Mouse (Mus musculus): ENCODE data around the gene Sh2b2. TPM values are rescaled to one million over a fixed set of nuclear protein-coding genes. Genes with fewer than 3 reads are reported as not detected.

The Sh2b2 gene
- polyA plus RNA-seq, 1 experiment from 2014 or later: 21.3 TPM

DNA sequence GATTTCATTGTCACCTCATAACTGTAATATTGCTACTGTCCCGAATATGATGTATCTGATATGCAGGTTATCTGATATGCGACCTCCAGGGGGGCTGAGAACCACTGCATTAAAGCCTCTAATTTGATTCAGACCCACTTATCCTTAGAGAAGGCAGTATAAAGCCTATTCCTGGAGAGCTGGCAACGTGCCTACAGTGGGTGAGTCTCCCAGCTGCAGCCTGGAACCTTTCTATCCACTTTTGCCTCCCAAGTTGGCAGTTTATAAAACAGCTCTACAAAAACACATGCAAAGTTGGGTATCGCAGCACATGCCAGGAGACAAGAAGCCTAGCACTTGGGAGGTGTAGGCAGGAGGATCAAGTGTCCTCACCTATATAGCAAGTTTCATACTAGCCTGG, 17.0 kb upstream of the Sh2b2 start:
- Histone ChIP-seq H3K4me2 (replicated peaks) (no peak overlapping the region), H3K36me3 (no peaks in the 10 kb centered on the region), H3K27me3 (no peaks in the 10 kb centered on the region), H3K4me1 (no peaks in the 10 kb centered on the region), H3K9ac (replicated peaks) (no peak overlapping the region), H3K4me3 (no peak overlapping the region), H3K9me3 (no peaks in the 10 kb centered on the region), H3K27ac (replicated peaks) (no peak overlapping the region)
- WGBS: 89% methylated on average over 4 of the region's 4 CpGs
- ATAC-seq (ENCODE audit: low FRiP score, low read depth): no peak

DNA sequence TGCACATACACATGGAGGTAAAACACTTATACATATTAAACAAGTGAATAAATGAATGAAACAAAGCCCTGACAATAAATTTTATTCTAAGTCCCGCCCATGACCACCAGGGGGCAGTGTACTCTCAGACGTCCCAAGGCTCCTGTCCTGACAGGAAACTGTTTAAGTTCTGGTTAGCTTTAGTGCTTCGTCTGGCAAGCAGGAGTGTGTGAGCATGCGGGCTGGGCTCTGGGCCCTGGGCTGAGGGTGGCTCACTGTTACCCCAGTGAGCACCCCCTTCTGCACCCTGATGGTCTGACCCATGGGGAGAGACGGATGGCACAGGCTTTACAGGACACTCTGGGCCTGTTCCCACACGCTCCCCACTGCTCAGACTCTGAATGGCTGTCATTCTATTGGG, 12.6 kb upstream of the Sh2b2 start:
- 40% methylated on average over 6 of the region's 6 CpGs for WGBS
- Histone ChIP-seq H3K4me2 (replicated peaks) (no peak overlapping the region), H3K9me3 (no peaks in the 10 kb centered on the region), H3K4me1 (no peaks in the 10 kb centered on the region), H3K36me3 (peaks cover 15% of the 10 kb centered on the region), H3K9ac (replicated peaks) (no peak overlapping the region), H3K27me3 (no peaks in the 10 kb centered on the region), H3K4me3 (no peak overlapping the region), H3K27ac (replicated peaks) (no peak overlapping the region)
- ATAC-seq (ENCODE audit: low FRiP score, low read depth): peak; percentile 58; the same call in 1 of the 2 replicates

DNA sequence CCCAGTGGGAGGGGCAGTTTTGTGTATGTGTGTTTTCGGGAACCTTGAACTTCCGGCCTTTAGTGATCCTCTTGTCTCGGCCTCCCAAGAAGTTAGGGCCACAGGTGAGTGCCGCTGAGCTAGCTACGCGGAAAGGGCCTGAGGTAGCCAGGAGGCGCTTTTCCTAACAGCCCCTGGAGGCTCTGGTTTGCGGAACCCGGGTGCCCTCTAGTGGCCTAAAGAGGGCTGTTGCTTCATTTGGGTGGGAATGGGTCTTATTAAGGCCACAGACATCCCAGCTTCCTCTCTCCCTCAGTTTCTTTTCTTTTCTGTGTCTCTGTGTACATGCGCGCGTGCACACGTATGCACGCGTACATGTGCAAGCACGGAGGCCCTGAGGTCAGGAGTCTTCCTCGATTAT, 6.5 kb upstream of the Sh2b2 start:
- 0 out of 2 replicates have a peak, but pooled peaks have one; percentile 30 for ATAC-seq (ENCODE audit: low FRiP score, low read depth)

DNA sequence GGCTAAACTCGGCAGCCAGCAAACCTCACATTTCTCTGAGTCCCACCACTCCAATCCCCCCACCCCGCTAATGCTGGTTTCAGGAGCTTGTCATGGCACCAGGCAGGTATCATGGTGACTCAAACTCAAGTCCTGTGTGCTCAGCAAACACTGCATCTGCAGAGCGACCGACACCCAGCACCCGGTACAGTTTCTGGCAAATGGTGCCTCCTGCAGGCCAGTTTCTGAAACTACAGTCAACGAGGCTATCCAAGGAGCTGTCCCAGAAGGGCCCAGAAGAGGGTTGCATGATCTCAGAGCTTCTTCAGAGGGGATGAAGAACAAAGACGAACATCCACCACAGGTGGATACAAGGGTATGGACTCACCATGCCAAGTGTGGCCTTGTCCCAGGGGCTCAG, 4.6 kb upstream of the Sh2b2 start:
- no peak for ATAC-seq (ENCODE audit: low FRiP score, low read depth)
- H3K4me1 ChIP-seq: no peaks in the 10 kb centered on the region
- 52% methylated on average over 7 of the region's 7 CpGs for WGBS
- H3K27me3 ChIP-seq: no peaks in the 10 kb centered on the region
- H3K9ac ChIP-seq (replicated peaks): no peak overlapping the region
- no peak overlapping the region for H3K4me2 ChIP-seq (replicated peaks)
- peaks cover 27% of the 10 kb centered on the region for H3K36me3 ChIP-seq
- H3K4me3 ChIP-seq: no peak overlapping the region
- H3K27ac ChIP-seq (replicated peaks): no peak overlapping the region
- no peaks in the 10 kb centered on the region for H3K9me3 ChIP-seq

More for the DNA sequence above, 6.5 kb upstream of the Sh2b2 start:
- WGBS: 17% methylated on average over 17 of the region's 17 CpGs
- Histone ChIP-seq H3K4me2 (replicated peaks) (no peak overlapping the region), H3K9ac (replicated peaks) (no peak overlapping the region), H3K27me3 (no peaks in the 10 kb centered on the region), H3K4me3 (no peak overlapping the region), H3K4me1 (no peaks in the 10 kb centered on the region), H3K27ac (replicated peaks) (no peak overlapping the region), H3K9me3 (no peaks in the 10 kb centered on the region), H3K36me3 (peaks cover 32% of the 10 kb centered on the region)

DNA sequence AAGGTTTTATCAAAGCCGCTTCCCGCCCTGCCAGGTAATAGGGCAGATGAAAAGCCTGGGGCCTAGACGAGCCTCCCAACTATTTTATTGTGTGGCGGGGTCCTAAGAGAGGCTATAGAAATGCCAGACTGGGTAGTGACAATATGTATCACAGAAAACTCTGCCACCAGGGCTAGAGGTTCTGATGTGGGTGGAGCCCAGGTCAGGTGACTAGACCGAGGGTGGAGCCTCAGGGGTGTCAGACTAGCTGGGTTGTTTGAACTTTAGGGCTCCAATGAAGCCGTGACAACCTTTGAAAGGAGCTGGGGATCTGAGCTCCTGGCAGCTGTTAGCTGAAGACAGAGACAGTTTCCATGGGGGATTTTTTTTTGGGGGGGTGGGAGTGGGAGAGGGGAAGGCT, 2.1 kb upstream of the Sh2b2 start:
- no peak for ATAC-seq (ENCODE audit: low FRiP score, low read depth)

DNA sequence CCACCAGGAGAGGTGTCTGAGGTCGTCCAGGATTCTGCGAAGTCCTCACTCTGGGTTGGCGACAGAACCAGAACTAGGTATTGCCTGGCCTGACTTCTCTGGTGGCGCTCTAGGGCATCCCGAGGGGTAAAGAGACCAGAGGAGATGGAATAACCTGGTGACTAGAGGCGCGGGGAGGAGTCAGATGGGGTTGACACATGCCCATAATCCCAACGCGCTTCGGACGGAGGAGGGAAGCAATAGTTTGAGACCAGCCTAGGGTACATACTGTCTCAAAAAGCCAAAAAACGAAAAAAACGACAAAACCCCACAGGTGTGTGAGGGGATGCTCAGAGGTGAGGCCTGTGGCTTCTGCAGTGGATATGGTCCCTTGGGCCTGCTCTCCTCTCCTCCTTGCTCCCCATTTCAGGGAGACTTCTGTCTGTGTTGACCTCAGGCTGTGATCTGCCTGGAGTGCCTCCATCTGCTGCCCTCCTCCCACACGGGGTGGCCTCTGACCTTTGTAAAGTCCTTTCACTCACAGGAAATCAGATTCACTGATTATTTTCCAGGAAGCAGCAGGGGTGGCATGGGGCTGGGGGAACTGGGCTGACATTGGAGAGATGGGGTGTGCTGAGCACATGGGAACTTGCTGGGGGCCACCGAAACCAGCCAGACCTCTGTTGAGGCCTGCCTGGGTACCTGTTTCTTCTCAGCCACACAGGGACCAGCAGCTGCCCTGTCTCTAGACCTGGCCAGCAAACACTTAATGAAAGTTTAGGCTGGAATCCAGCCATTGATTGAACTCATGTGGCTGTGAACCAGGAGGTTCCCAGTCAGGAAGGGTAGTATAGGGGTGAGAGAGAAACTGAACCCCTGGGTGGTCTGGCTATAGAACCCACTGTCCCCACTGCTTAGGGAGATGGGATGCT, 560 bp downstream of the Sh2b2 start:
- H3K27ac ChIP-seq (replicated peaks): peak overlapping the region; percentile 84
- 15% methylated on average over 15 of the region's 15 CpGs for WGBS
- 0 out of 2 replicates have a peak, but pooled peaks have one; percentile 1 for ATAC-seq (ENCODE audit: low FRiP score, low read depth)

More for the DNA sequence above, 2.1 kb upstream of the Sh2b2 start:
- Histone ChIP-seq H3K4me3 (no peak overlapping the region), H3K4me1 (peaks cover 12% of the 10 kb centered on the region), H3K27ac (replicated peaks) (no peak overlapping the region), H3K27me3 (no peaks in the 10 kb centered on the region), H3K36me3 (peaks cover 13% of the 10 kb centered on the region), H3K9me3 (no peaks in the 10 kb centered on the region), H3K9ac (replicated peaks) (no peak overlapping the region), H3K4me2 (replicated peaks) (no peak overlapping the region)
- WGBS: 68% methylated on average over 6 of the region's 6 CpGs

DNA sequence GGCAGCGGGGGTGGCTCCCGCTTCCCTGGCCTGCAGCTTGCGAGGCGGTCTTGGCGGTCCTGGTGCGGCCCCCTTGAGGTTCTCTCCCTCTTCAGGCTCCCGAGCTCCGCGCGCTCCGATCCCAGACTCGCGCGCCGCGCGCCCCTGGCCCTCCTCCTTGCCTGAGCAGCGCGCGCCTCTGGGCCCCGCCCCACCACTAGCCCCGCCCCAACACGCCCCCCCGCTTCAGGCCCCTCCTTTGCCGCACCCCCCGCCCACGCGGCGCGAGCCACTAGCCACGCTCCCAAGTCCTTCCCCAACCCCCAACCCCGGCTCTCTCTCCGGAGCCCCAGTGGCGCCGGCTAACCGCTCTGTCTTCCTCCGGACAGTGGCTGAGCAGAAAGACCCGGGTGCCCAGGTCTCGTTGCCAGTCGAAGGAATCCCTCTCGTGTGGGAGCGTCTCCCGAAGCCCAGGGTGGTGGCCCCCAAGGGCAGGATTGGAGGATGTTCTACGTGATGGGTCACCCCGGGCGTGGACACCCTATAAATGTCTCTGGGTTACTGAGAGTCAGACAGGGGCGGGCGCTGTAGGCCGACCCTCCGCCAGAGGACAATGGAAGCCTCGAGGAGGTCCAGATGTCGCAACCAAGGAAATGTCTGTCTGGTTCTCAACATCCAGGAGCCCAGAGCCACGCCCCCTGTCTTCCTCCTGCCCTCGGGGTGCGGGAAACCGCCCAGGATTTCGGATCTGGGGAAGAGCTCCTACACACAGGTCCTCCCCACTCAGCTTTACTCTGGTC, 1.4 kb downstream of the Sh2b2 start:
- Histone ChIP-seq H3K9me3 (no peaks in the 10 kb centered on the region), H3K4me3 (peak overlapping the region; percentile 74), H3K27ac (replicated peaks) (peak overlapping the region; percentile 84), H3K27me3 (0 out of 2 replicates have a peak, but pooled peaks cover 8% of the 10 kb centered on the region), H3K9ac (replicated peaks) (peak overlapping the region; percentile 81), H3K4me2 (replicated peaks) (peak overlapping the region; percentile 82), H3K36me3 (peaks cover under 1% of the 10 kb centered on the region; the same call in 1 of the 2 replicates), H3K4me1 (peaks cover 37% of the 10 kb centered on the region)
- 0% methylated on average over 51 of the region's 57 CpGs for WGBS
- peak; percentile 70 for ATAC-seq (ENCODE audit: low FRiP score, low read depth)

More for the DNA sequence above, 560 bp downstream of the Sh2b2 start:
- H3K4me3 ChIP-seq: peak overlapping the region; percentile 74
- peaks cover 7% of the 10 kb centered on the region; the same call in 1 of the 2 replicates for H3K36me3 ChIP-seq
- no peaks in the 10 kb centered on the region for H3K9me3 ChIP-seq
- peak overlapping the region; percentile 82 for H3K4me2 ChIP-seq (replicated peaks)
- peaks cover 31% of the 10 kb centered on the region for H3K4me1 ChIP-seq
- peak overlapping the region; percentile 81; the same call in 1 of the 2 replicates for H3K9ac ChIP-seq (replicated peaks)
- H3K27me3 ChIP-seq: 0 out of 2 replicates have a peak, but pooled peaks cover 3% of the 10 kb centered on the region

DNA sequence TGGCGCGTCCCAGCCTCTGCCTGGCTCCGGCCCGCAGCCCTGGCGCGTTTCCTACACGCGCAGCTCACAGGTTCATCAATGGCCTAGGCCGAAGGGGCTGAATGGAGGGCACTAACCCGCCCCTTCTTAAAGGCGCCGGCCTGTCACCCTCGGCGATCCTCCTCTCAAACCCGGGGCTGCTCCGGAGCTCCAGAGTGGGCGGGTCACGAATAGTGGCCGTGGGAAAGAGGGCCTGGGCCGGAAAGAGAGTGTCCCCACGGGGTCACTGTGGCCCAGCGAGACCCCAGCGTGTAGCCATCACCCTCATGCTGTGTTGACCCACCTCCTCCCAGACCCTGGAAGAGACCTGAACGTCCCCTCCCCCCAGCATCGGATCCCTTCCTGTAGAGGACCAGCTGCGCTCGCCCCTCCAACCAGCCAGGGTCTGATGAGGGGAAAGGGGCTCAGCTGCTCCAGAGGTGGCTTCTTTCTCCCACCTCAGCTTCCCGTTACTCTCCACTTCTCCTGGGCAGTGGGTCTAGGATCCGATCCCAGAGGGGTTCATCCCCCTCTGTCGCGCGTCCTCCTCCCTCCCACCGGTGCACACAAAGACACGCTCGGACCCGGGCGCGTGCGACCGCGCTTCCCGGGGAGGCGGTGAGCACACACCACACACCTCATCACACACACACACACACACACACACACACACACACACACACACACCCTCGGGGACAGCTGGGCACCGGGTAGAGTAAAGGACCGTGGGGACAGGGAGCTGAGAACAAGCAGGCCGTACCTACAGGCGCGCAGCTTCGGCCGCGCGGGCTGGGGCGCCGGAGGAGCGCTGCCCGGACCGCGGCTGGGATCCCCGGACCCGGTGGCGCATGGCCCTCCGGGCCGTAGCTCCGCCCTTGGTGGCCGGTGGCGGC, 2.2 kb downstream of the Sh2b2 start:
- peak overlapping the region; percentile 74 for H3K4me3 ChIP-seq
- no peaks in the 10 kb centered on the region for H3K9me3 ChIP-seq
- no peaks in the 10 kb centered on the region for H3K36me3 ChIP-seq
- H3K4me1 ChIP-seq: peaks cover 37% of the 10 kb centered on the region
- H3K27ac ChIP-seq (replicated peaks): peak overlapping the region; percentile 84
- under 1% methylated on average over 39 of the region's 67 CpGs for WGBS
- 0 out of 2 replicates have a peak, but pooled peaks cover 8% of the 10 kb centered on the region for H3K27me3 ChIP-seq
- peak overlapping the region; percentile 81 for H3K9ac ChIP-seq (replicated peaks)
- peak overlapping the region; percentile 82 for H3K4me2 ChIP-seq (replicated peaks)
- peak; percentile 62 for ATAC-seq (ENCODE audit: low FRiP score, low read depth)

DNA sequence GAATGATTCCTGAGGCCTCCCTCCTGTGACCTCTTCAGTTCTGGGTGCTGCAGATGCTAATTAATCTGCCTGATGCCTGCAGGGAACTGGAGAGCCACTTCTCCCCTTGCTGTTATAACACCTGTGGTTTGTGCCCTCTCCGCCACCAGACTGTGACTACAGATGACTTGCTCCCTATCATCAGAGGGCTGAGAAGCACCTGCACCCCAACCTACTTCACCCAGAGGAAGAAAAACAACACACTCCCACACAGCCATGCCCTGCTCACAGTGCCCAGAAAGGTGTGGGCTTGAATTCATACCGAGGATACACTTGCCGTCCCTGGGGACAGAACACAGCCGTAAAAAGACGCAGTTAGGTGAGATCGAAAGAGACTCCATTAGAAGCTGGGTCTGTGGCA, 5.2 kb downstream of the Sh2b2 start:
- Histone ChIP-seq H3K9ac (replicated peaks) (no peak overlapping the region), H3K36me3 (no peaks in the 10 kb centered on the region), H3K9me3 (no peaks in the 10 kb centered on the region), H3K27me3 (peaks cover 16% of the 10 kb centered on the region; the same call in 1 of the 2 replicates), H3K4me3 (no peak overlapping the region), H3K4me2 (replicated peaks) (no peak overlapping the region), H3K4me1 (peaks cover 49% of the 10 kb centered on the region), H3K27ac (replicated peaks) (no peak overlapping the region)
- ATAC-seq (ENCODE audit: low FRiP score, low read depth): no peak
- WGBS: 89% methylated on average over 6 of the region's 6 CpGs

DNA sequence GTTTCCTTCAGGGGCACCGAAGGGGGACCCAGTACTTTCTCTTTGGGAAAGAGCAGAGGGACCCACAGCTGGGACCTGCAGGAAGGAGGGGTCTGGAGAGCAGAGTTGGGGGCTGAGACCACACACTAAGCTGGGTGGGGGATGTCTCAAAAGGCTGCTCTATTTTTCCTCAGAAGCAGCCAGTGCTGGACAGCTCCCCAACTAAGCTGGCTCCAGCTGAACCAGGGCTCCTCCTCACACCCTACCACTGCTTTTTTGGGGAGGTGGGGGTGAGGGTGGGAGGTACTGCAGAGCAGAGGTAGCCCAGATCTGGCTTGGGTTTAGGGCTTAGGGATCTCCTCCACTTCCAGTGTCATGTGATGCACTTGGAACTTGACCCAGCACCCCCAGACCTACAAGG, 6.0 kb downstream of the Sh2b2 start:
- Histone ChIP-seq H3K4me2 (replicated peaks) (no peak overlapping the region), H3K4me1 (peaks cover 46% of the 10 kb centered on the region), H3K27me3 (peaks cover 16% of the 10 kb centered on the region; the same call in 1 of the 2 replicates), H3K4me3 (no peak overlapping the region), H3K36me3 (no peaks in the 10 kb centered on the region), H3K9ac (replicated peaks) (no peak overlapping the region), H3K9me3 (no peaks in the 10 kb centered on the region), H3K27ac (replicated peaks) (no peak overlapping the region)
- no peak for ATAC-seq (ENCODE audit: low FRiP score, low read depth)
- 67% methylated on average over 1 of the region's 1 CpGs for WGBS

DNA sequence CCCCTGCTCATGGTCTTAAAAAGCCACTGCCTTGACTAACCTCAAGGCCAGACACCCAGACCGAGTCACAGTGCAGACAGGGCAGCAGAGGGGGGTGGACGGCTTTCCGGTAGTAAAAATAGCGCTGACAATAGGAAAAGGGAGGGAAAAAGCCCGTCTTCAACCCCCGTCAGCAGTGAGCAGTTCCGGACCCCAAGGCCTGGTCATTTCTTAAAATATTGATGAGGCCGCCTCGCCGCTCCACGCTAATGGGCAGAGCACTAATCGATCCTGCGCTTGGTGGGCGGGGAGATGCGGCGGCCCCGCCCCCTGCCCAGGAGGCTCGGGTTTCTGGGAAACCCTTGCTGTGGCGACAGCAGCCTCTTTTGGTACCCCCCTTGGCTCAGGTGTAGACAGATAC, 8.7 kb downstream of the Sh2b2 start:
- no peaks in the 10 kb centered on the region for H3K36me3 ChIP-seq
- H3K4me1 ChIP-seq: peaks cover 34% of the 10 kb centered on the region
- no peak for ATAC-seq (ENCODE audit: low FRiP score, low read depth)
- H3K27ac ChIP-seq (replicated peaks): no peak overlapping the region
- H3K9me3 ChIP-seq: no peaks in the 10 kb centered on the region
- peaks cover 26% of the 10 kb centered on the region for H3K27me3 ChIP-seq
- H3K9ac ChIP-seq (replicated peaks): 0 out of 2 replicates have a peak overlapping the region, but pooled peaks have one; percentile 2
- peak overlapping the region; percentile 30 for H3K4me3 ChIP-seq
- peak overlapping the region; percentile 58 for H3K4me2 ChIP-seq (replicated peaks)
- 1% methylated on average over 19 of the region's 19 CpGs for WGBS

Measured in midbrain, embryonic 12.5 days (tissue).